Mouse (Mus musculus): ENCODE data around the gene Birc2. TPM values are rescaled to one million over a fixed set of nuclear protein-coding genes. Genes with fewer than 3 reads are reported as not detected.

Birc2 gene
- polyA plus RNA-seq, 1 experiment from 2014 or later, result 52.8 TPM

- DNase-seq (ENCODE audit: low spot score) (no peak), ATAC-seq (no peak)
- Histone ChIP-seq H3K9me3 (replicated peaks; ENCODE audit: control insufficient read depth, low read length) (no peaks in the 10 kb centered on the region), H3K27ac (ENCODE audit: low read depth, low read length) (no peak overlapping the region), H3K4me3 (ENCODE audit: low read depth, low read length) (no peak overlapping the region), H3K4me2 (ENCODE audit: low read length) (no peak overlapping the region), H3K9ac (ENCODE audit: low read length) (no peak overlapping the region), H3K27me3 (replicated peaks; ENCODE audit: control insufficient read depth, insufficient read depth, low read length) (no peaks in the 10 kb centered on the region), H3K4me1 (ENCODE audit: control insufficient read depth, insufficient read depth, low read length) (no peaks in the 10 kb centered on the region), H3K36me3 (ENCODE audit: control insufficient read depth, insufficient read depth, low read length) (peaks cover 10% of the 10 kb centered on the region; the same call in 1 of the 2 replicates)
- 87% methylated on average over 2 of the region's 2 CpGs for WGBS
Measured at GRCm38 (mm10) chr9:7775011-7775410, 61.9 kb downstream of the Birc2 start.

GRCm38 (mm10) chr9:7774538-7774937 lies 62.3 kb downstream of the Birc2 start:
- no peaks in the 10 kb centered on the region for H3K27me3 ChIP-seq (replicated peaks; ENCODE audit: control insufficient read depth, insufficient read depth, low read length)
- no peak overlapping the region for H3K27ac ChIP-seq (ENCODE audit: low read depth, low read length)
- ATAC-seq (no peak), DNase-seq (ENCODE audit: low spot score) (no peak)
- peaks cover 10% of the 10 kb centered on the region; the same call in 1 of the 2 replicates for H3K36me3 ChIP-seq (ENCODE audit: control insufficient read depth, insufficient read depth, low read length)
- no peaks in the 10 kb centered on the region for H3K4me1 ChIP-seq (ENCODE audit: control insufficient read depth, insufficient read depth, low read length)
- no peaks in the 10 kb centered on the region for H3K9me3 ChIP-seq (replicated peaks; ENCODE audit: control insufficient read depth, low read length)
- no peak overlapping the region for H3K4me2 ChIP-seq (ENCODE audit: low read length)
- WGBS, result 95% methylated on average over 10 of the region's 10 CpGs
- no peak overlapping the region for H3K9ac ChIP-seq (ENCODE audit: low read length)
- H3K4me3 ChIP-seq (ENCODE audit: low read depth, low read length), result no peak overlapping the region

- ATAC-seq, result no peak
- Histone ChIP-seq H3K4me3 (ENCODE audit: low read depth, low read length) (no peak overlapping the region), H3K4me1 (ENCODE audit: control insufficient read depth, insufficient read depth, low read length) (no peaks in the 10 kb centered on the region), H3K27ac (ENCODE audit: low read depth, low read length) (no peak overlapping the region), H3K27me3 (replicated peaks; ENCODE audit: control insufficient read depth, insufficient read depth, low read length) (no peaks in the 10 kb centered on the region), H3K4me2 (ENCODE audit: low read length) (no peak overlapping the region), H3K9ac (ENCODE audit: low read length) (no peak overlapping the region), H3K9me3 (replicated peaks; ENCODE audit: control insufficient read depth, low read length) (no peaks in the 10 kb centered on the region), H3K36me3 (ENCODE audit: control insufficient read depth, insufficient read depth, low read length) (peaks cover 9% of the 10 kb centered on the region)
- whole genome bisulfite sequencing, result 97% methylated on average over 5 of the region's 5 CpGs
- DNase-seq (ENCODE audit: low spot score), result no peak
Measured at GRCm38 (mm10) chr9:7773686-7774085, 63.2 kb downstream of the Birc2 start.

- WGBS, result 72% methylated on average over 4 of the region's 4 CpGs
- Histone ChIP-seq H3K4me2 (ENCODE audit: low read length) (no peak overlapping the region), H3K27ac (ENCODE audit: low read depth, low read length) (no peak overlapping the region), H3K4me3 (ENCODE audit: low read depth, low read length) (no peak overlapping the region), H3K4me1 (ENCODE audit: control insufficient read depth, insufficient read depth, low read length) (no peaks in the 10 kb centered on the region), H3K27me3 (replicated peaks; ENCODE audit: control insufficient read depth, insufficient read depth, low read length) (no peaks in the 10 kb centered on the region), H3K36me3 (ENCODE audit: control insufficient read depth, insufficient read depth, low read length) (peaks cover 12% of the 10 kb centered on the region), H3K9me3 (replicated peaks; ENCODE audit: control insufficient read depth, low read length) (no peaks in the 10 kb centered on the region), H3K9ac (ENCODE audit: low read length) (no peak overlapping the region)
- DNase-seq (ENCODE audit: low spot score) (no peak), ATAC-seq (no peak)
Measured at GRCm38 (mm10) chr9:7772773-7773454, 64.0 kb downstream of the Birc2 start.

GRCm38 (mm10) chr9:7772361-7772760 lies 64.5 kb downstream of the Birc2 start:
- Histone ChIP-seq H3K27ac (ENCODE audit: low read depth, low read length) (no peak overlapping the region), H3K4me2 (ENCODE audit: low read length) (no peak overlapping the region), H3K27me3 (replicated peaks; ENCODE audit: control insufficient read depth, insufficient read depth, low read length) (no peaks in the 10 kb centered on the region), H3K9ac (ENCODE audit: low read length) (no peak overlapping the region), H3K9me3 (replicated peaks; ENCODE audit: control insufficient read depth, low read length) (no peaks in the 10 kb centered on the region), H3K4me1 (ENCODE audit: control insufficient read depth, insufficient read depth, low read length) (peaks cover under 1% of the 10 kb centered on the region; the same call in 1 of the 2 replicates), H3K36me3 (ENCODE audit: control insufficient read depth, insufficient read depth, low read length) (peaks cover 12% of the 10 kb centered on the region), H3K4me3 (ENCODE audit: low read depth, low read length) (no peak overlapping the region)
- 82% methylated on average over 2 of the region's 2 CpGs for WGBS
- no peak for ATAC-seq
- DNase-seq (ENCODE audit: low spot score), result no peak

GRCm38 (mm10) chr9:7769491-7769890 lies 67.4 kb downstream of the Birc2 start:
- H3K9me3 ChIP-seq (replicated peaks; ENCODE audit: control insufficient read depth, low read length), result no peaks in the 10 kb centered on the region
- H3K27me3 ChIP-seq (replicated peaks; ENCODE audit: control insufficient read depth, insufficient read depth, low read length), result no peaks in the 10 kb centered on the region
- H3K4me3 ChIP-seq (ENCODE audit: low read depth, low read length), result no peak overlapping the region
- peaks cover 12% of the 10 kb centered on the region for H3K36me3 ChIP-seq (ENCODE audit: control insufficient read depth, insufficient read depth, low read length)
- no peak overlapping the region for H3K4me2 ChIP-seq (ENCODE audit: low read length)
- peaks cover 14% of the 10 kb centered on the region; the same call in 1 of the 2 replicates for H3K4me1 ChIP-seq (ENCODE audit: control insufficient read depth, insufficient read depth, low read length)
- ATAC-seq (no peak), DNase-seq (ENCODE audit: low spot score) (no peak)
- H3K27ac ChIP-seq (ENCODE audit: low read depth, low read length), result no peak overlapping the region
- WGBS, result 94% methylated on average over 5 of the region's 5 CpGs
- no peak overlapping the region for H3K9ac ChIP-seq (ENCODE audit: low read length)

- no peak for DNase-seq (ENCODE audit: low spot score)
- no peak overlapping the region for H3K9ac ChIP-seq (ENCODE audit: low read length)
- H3K27ac ChIP-seq (ENCODE audit: low read depth, low read length), result no peak overlapping the region
- WGBS, result 65% methylated on average over 4 of the region's 4 CpGs
- peaks cover 12% of the 10 kb centered on the region for H3K36me3 ChIP-seq (ENCODE audit: control insufficient read depth, insufficient read depth, low read length)
- no peak overlapping the region for H3K4me3 ChIP-seq (ENCODE audit: low read depth, low read length)
- H3K27me3 ChIP-seq (replicated peaks; ENCODE audit: control insufficient read depth, insufficient read depth, low read length), result no peaks in the 10 kb centered on the region
- ATAC-seq, result no peak
- no peak overlapping the region for H3K4me2 ChIP-seq (ENCODE audit: low read length)
- H3K9me3 ChIP-seq (replicated peaks; ENCODE audit: control insufficient read depth, low read length), result no peaks in the 10 kb centered on the region
- peaks cover 14% of the 10 kb centered on the region; the same call in 1 of the 2 replicates for H3K4me1 ChIP-seq (ENCODE audit: control insufficient read depth, insufficient read depth, low read length)
Measured at GRCm38 (mm10) chr9:7769081-7769480, 67.8 kb downstream of the Birc2 start.

Small RNA genes within 50 kb of the gene (microRNA-seq; reads per million reads assigned to microRNA genes)
- 4.9 reads per million, percentile 26 among the genes with 10 or more reads in this experiment for gene Mir5618

Other genes starting within 250 kb of the Birc2 start
- not detected in 2 replicates for gene Mmp20, start 208.8 kb downstream of the Birc2 start, polyA plus RNA-seq (2014; fragmentation: Nextera tagmentation; extraction: Ambion mirVana)
- not detected in 2 replicates for gene Mmp7, start 145.0 kb downstream of the Birc2 start, polyA plus RNA-seq (2014; fragmentation: Nextera tagmentation; extraction: Ambion mirVana)
- 40.7 and 43.9 TPM in 2 replicates for gene Tmem123, start 73.0 kb downstream of the Birc2 start, polyA plus RNA-seq (2014; fragmentation: Nextera tagmentation; extraction: Ambion mirVana)
- 1.3 and 1.9 TPM in 2 replicates for gene Birc3, start 36.1 kb upstream of the Birc2 start, polyA plus RNA-seq (2014; fragmentation: Nextera tagmentation; extraction: Ambion mirVana)
- gene Yap1, start 167.5 kb upstream of the Birc2 start, polyA plus RNA-seq (2014; fragmentation: Nextera tagmentation; extraction: Ambion mirVana), result 7.6 and 8.7 TPM in 2 replicates
- 17.4 and 18.1 TPM in 2 replicates for gene Cfap300, start 205.8 kb upstream of the Birc2 start, polyA plus RNA-seq (2014; fragmentation: Nextera tagmentation; extraction: Ambion mirVana)